Mouse (Mus musculus) lung, postnatal 0 days (tissue): ENCODE data around the gene Cdx2.

Experiments
- CTCF ChIP-seq: IDR thresholded peaks from 2 replicates; pipeline ENCODE4 v1.5.1; 2016; ENCODE audit warnings: antibody characterized with exemption, mild to moderate bottlenecking
- EP300 ChIP-seq: IDR thresholded peaks from 2 replicates; pipeline ENCODE4 v1.6.1; 2016; ENCODE audit warnings: antibody characterized with exemption, mild to moderate bottlenecking, control low read depth

- TF ChIP-seq CTCF = no peak
- no peak for TF ChIP-seq EP300
Measured at GRCm38 (mm10) chr5:147355788-147356187, 48.7 kb upstream of the Cdx2 start.
